Mouse (Mus musculus) E14TG2a.4 (cell line): ENCODE measurements around the gene Fbxo21.

ENCODE experiments used
- CTCF ChIP-seq: conservative IDR thresholded peaks from 2 replicates; pipeline ENCODE4 v1.5.1; 2014; ENCODE audit warnings: low read length
- NANOG ChIP-seq: IDR thresholded peaks from 2 replicates; pipeline ENCODE4 v1.6.1; 2014; ENCODE audit warnings: borderline replicate concordance, low read length, mixed read lengths
- POU5F1 ChIP-seq: IDR thresholded peaks from 2 replicates; pipeline ENCODE4 v1.6.1; 2014; ENCODE audit warnings: low read length, borderline replicate concordance

GRCm38 (mm10) chr5:118059646-118060045 is 83.1 kb downstream of the Fbxo21 start:
- TF ChIP-seq CTCF (no peak), NANOG (no peak), POU5F1 (no peak)
